Mouse (Mus musculus) lung, postnatal 36 days (tissue): ENCODE results near the gene Klra1.
"Not testable (repeated sequence)": the region's sequence is repeated elsewhere in the genome, so short reads cannot be mapped to it uniquely, and the experiment has no call there.

Experiments
- DNase-seq: peaks from one replicate; pipeline ENCODE4 v3.0.0; 2022; ENCODE audit warnings: mixed read lengths

The Klra1 gene

GRCm38 (mm10) chr6:130386750-130387149 lies at the start of gene Klra1:
Gene Klra1, minus strand, starts transcription at chr6:130386874.
- DNase-seq: no peak

- DNase-seq: no peak
These were observed 42.8 kb upstream of the Klra1 start for GRCm38 (mm10) chr6:130429511-130429910.

DNA sequence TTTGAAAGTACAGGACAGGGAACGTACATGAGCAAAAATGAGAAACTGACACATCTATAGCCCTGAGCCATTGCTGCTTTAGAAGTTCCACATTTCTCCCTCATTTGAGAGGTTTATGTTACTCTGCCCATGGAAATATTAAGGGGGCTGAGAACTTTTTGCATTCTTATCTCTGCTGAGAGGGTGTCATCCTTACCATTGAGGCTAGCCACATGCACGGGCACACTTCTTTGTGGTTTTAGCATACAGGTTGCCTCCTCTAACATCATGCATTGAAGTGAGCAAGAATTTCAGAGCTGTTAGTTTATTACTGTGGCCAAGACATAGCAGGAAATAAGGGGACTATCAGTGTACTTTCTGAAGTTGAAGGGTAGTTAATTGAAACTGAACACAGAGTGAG lies 32.5 kb upstream of the Klra1 start:
- no peak for DNase-seq

- no peak for DNase-seq
These were observed 18.2 kb upstream of the Klra1 start for GRCm38 (mm10) chr6:130404882-130405281.

GRCm38 (mm10) chr6:130385803-130386202 lies 871 bp downstream of the Klra1 start:
- no peak for DNase-seq

DNA sequence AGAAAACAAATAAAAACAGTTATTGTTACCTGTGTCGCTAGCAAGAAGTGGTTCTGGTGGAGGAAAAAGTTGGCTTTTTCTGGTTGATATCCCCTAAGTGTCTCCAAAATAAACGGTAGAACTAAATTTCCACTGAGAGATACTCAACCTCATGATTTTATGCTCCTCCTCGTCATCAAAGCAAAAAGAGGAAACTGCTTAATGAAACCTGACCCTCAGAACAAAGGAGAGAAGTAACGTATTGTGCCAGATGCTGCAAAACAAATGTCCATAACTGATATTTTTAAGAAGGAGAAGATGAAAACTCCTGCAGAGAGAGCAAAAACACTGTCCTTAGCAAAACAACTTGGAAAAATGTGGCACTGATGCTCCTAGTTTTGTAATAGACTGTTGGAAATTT lies 4.3 kb downstream of the Klra1 start:
- no peak for DNase-seq

- DNase-seq: not testable (repeated sequence)
These were observed 41.3 kb downstream of the Klra1 start for GRCm38 (mm10) chr6:130345381-130345780.

DNA sequence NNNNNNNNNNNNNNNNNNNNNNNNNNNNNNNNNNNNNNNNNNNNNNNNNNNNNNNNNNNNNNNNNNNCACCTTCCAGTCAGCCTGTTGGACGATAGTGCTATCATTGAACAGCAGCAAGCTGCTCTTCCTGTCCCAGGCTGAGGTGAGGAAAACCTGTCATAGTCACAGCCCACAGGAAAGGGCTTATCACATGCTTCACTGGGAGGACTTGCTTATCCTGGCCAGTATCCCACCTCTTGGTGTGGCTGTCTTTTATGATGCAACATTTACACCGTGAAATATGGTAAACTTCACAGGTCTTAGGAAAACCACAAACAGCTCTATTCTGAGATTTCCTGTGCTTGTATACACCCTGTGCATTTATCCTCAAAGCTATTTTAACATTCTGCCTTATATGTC lies 44.7 kb downstream of the Klra1 start:
- not testable (repeated sequence) for DNase-seq

GRCm38 (mm10) chr6:130337411-130337810 lies 49.3 kb downstream of the Klra1 start, which contains the start of gene Klra3:
Gene Klra3, minus strand, starts transcription at chr6:130337574.
- no peak for DNase-seq
